Mouse (Mus musculus): ENCODE results near the gene BC052040.
A peak's percentile ranks its signal among the peaks of the same experiment; 100 is the strongest.

BC052040 gene

DNA sequence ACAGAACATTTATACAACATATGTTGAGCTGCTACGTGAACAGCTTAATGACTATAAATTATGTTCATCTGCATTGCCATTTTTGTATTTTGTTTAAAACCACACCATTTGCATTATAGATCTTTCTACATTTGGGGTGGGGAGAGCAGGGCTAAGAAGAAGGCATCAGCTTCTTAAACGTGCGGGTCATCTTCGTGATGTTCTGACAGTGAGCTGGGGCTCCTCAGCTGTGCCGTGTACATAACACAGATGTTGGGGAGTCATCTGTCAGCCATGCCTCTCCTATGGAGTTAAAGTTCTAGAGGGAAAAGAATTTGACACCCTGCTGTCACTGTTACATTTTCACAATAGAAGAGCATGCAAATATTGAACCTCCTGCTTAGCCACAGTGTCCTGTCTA lies 19.2 kb downstream of the BC052040 start:
- no peak for DNase-seq (ENCODE audit: extremely low read depth, insufficient read length, low spot score)

GRCm38 (mm10) chr2:115601280-115601679 lies 19.8 kb downstream of the BC052040 start:
- no peak for DNase-seq (ENCODE audit: extremely low read depth, insufficient read length, low spot score)

- DNase-seq (ENCODE audit: extremely low read depth, insufficient read length, low spot score) = no peak
Measured at GRCm38 (mm10) chr2:115602116-115602515, 20.6 kb downstream of the BC052040 start.

- no peak for DNase-seq (ENCODE audit: extremely low read depth, insufficient read length, low spot score)
Measured at GRCm38 (mm10) chr2:115604132-115604531, 22.6 kb downstream of the BC052040 start.

DNA sequence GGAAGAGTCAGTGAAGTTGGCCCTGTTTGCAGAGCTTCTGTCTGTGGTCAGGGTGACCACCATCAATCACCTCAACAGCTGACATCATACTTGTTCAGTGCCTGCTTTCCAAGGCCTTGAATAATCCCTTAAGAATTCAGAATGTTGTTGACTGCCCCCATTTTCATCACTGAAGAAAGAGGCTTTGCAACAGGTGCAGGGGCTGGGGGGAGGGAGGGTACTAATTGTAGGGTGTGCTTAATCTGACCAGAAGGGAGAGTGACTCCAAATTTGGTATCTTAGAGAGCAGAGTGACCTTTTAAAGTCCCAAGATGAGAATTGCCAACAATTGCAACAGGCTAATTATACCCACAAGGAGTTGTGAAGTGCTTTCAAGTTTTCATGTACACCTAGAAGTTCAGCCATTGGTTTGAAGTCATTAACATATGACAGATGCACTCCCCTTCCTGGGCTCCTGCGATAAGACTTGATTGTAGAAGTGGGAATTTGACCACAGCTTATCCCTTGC lies 24.4 kb downstream of the BC052040 start:
- peak; percentile 41 for DNase-seq (ENCODE audit: extremely low read depth, insufficient read length, low spot score)

DNA sequence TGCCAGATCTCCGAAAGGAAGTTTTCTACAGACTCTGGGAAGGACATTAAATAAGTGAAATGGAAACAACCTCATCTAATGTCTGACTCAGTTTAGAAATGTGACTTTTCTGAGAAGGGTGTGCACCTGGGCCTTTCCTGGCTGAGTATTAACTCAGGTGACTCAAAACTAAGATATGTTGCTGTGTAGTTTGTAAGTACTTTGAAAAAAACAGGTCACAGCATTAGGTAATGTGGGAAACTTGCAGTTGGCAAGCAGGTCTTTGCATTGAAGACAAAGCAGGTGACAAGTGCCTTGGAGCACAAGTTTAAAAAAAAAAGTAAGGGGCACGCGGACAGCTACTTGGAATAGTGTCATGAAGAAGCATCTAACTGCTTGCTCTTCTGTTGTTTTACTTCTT lies 27.5 kb downstream of the BC052040 start:
- DNase-seq (ENCODE audit: extremely low read depth, insufficient read length, low spot score) = no peak

GRCm38 (mm10) chr2:115610092-115610491 lies 28.6 kb downstream of the BC052040 start:
- no peak for DNase-seq (ENCODE audit: extremely low read depth, insufficient read length, low spot score)

GRCm38 (mm10) chr2:115610503-115610902 lies 29.0 kb downstream of the BC052040 start:
- no peak for DNase-seq (ENCODE audit: extremely low read depth, insufficient read length, low spot score)

- no peak for DNase-seq (ENCODE audit: extremely low read depth, insufficient read length, low spot score)
Measured at GRCm38 (mm10) chr2:115613830-115614520, 32.5 kb downstream of the BC052040 start.

DNA sequence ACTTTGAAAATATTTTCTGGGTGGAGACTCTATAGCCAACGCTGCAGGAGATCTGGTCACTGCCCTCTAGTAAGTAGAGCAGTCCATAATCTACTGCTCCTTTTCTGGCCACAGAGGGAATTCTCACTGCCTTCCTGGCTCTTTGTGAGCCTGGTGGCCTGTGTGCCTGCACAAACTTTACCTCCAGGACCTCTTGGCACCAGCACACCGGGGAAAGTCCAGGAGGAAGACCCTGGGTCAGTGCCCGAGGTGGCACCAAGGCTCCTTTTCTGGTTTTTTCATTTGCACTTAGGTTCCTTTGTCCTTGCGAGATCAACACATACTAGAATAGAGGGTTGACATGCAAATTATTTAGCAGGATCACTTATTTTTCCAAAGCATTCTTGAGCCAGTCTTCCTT lies 47.0 kb downstream of the BC052040 start:
- no peak for DNase-seq (ENCODE audit: extremely low read depth, insufficient read length, low spot score)

GRCm38 (mm10) chr2:115631031-115631434 lies 49.5 kb downstream of the BC052040 start:
- DNase-seq (ENCODE audit: extremely low read depth, insufficient read length, low spot score) = no peak

- DNase-seq (ENCODE audit: extremely low read depth, insufficient read length, low spot score) = no peak
Measured at GRCm38 (mm10) chr2:115631826-115632225, 50.3 kb downstream of the BC052040 start.

GRCm38 (mm10) chr2:115650203-115650602 lies 68.7 kb downstream of the BC052040 start:
- DNase-seq (ENCODE audit: extremely low read depth, insufficient read length, low spot score) = no peak

DNA sequence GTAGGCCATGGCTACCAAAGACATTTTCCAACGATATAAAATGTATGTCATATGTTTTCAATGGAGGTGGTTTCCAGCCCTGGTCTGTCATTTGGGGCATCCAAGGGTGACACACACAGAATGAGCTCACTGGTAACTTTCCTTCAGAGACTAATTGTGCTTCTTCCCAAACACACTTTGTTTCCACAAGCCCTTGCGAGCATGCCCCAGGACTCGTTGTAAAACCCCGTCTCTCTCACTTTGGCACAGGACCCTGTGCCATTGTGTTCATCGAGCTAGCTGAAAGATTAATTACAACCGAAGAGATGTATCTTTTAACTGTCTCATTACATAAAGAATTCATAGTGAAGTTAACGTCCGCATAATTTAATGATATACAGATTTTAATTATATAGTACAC lies 78.2 kb downstream of the BC052040 start:
- no peak for DNase-seq (ENCODE audit: extremely low read depth, insufficient read length, low spot score)

DNA sequence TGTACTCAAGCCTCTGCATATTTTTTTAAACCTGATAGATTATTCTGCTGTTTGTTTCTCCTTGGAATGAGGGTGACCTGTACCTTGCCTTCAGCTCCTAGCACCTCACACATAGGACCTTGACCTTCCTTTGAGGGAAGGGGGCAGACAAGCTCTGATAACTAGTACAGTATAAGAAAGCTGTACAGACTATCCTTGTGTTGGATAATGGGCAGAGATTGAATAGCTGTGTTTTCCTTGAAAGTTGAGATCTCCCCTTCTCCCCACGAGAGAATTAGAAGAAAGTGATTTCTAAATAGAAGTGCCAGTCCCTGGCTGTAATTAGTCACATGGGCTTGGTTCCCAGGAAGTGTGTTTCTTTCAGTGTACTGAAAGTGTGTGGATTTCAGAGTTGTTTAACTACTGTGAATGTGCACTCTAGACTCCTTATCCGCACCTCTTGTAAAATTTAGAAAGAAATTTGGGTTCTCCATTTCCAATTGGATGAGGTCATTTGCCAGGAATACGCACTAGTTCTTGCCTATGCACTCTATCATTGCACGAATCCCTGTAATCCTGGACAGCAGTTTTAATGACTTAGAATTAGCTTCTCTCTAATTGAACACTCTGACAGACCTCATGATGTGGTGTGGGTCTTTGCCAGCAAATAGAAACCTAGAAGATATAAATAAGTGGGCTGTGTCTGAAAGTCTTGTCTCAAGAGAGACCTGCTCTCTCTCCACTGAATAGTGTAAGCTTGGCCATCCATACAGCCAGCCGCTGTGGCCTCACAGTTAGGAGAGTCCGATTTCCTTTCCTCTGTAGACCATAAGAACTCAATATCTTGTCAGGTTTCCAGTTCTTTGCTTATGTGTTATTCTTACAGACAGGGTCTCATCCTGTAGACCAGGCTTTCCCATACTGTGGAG lies 79.0 kb downstream of the BC052040 start:
- DNase-seq (ENCODE audit: extremely low read depth, insufficient read length, low spot score) = no peak

DNA sequence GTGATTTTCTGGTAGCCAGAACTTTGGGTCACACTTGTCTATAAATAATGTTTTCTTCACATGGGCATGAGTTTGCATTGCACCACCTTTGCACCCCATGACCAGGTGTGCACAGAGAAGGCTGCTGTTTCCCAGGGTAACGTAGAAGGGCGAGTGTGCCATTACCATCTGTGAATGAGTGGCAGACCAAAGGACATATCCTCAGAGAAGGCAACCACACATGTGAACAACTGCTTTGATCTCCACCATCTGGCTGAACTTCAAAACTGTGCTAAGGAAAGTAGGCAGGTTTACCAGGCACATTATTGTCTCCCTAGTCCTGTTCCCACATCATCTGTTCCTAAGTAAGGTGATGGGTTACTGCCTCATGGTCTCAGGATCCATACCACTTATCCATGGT lies 86.0 kb downstream of the BC052040 start:
- DNase-seq (ENCODE audit: extremely low read depth, insufficient read length, low spot score) = no peak

DNA sequence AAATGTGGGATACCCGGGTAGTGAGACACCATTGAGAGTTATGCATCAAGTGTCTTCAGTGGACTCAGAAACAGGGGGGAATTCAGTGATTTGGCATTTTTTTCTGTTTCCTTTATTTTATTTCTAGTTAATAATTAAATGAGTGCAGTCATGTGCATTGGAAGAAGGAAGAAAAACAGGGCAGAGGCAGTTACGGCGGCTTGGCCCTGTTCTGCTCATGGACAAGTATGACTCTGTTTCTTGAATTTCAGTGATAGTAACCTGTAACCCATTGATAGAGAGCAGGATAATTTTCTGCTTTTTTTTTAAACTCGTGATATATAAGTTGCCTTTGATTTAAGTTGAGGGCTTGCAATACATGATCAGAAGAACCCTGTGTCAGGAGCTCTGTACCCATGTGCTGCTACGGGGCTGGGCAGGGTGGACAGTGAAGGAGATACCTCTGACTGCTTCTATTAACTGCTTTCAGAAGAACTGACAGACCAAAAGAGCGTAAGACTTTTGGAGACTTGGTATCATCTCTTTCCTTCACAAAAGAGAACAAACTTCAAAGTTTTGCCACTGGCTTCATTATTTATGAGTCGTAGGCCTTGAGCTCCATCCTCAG lies 91.6 kb downstream of the BC052040 start:
- no peak for DNase-seq (ENCODE audit: extremely low read depth, insufficient read length, low spot score)

DNA sequence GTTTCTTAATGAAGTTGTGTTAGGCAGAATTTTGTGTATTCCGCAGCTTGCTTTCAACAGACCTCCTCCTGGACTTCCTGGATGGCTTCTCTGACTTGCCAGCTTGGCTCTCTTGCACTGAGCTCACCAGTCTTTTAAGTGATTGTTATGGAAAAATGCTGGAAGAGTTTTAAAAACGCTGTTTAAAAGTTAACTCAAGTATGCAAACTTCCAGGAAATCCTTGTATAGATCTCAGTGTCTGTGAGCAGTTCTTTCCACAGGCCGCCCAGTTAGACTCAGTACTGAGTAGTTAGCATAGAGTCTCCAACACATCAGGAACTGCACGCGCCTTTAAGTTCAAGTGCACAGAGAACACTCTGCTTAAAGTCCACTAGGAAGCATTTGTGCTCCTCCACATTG lies 97.3 kb downstream of the BC052040 start:
- no peak for DNase-seq (ENCODE audit: extremely low read depth, insufficient read length, low spot score)

GRCm38 (mm10) chr2:115685250-115685649 lies 103.7 kb downstream of the BC052040 start:
- no peak for DNase-seq (ENCODE audit: extremely low read depth, insufficient read length, low spot score)

DNA sequence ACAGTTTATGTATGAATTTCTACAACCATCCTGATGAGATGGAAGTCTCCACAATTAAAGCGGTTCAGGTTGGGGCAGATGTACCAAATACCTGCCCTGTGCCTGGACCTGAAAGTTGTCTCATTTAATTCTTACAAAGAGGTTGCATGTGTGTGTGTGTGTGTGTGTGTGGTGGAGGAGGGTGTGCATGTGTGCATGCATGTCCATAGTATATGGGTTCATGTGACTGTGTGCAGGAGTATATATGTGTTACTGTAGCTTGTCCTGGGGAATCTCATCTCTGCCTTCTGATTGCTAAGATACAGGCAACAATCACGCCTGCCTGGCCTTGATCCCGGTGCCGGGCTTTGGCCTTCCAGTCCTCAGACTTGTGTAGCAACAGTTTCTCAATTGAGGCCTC lies 106.1 kb downstream of the BC052040 start:
- DNase-seq (ENCODE audit: extremely low read depth, insufficient read length, low spot score) = no peak

GRCm38 (mm10) chr2:115688282-115688681 lies 106.8 kb downstream of the BC052040 start:
- DNase-seq (ENCODE audit: extremely low read depth, insufficient read length, low spot score) = no peak
